Mouse (Mus musculus) hindbrain, embryonic 14.5 days (tissue): Measurements from ENCODE around the gene Hras. TPM values are rescaled to one million over a fixed set of nuclear protein-coding genes. Genes with fewer than 3 reads are reported as not detected.

Experiments used
- ATAC-seq: fragments of 200-750 bp; cut with Nextera tagmentation; 2 replicates; pipeline ENCODE4 v1.8.0; 2017; ENCODE audit warnings: moderate number of reproducible peaks, mild to moderate bottlenecking, moderate TSS enrichment, moderate library complexity; ENCODE audit not compliant: low FRiP score
- DNase-seq: peaks from one replicate; pipeline ENCODE4 v3.0.0-alpha.2; 2015; ENCODE audit warnings: low spot score
- H3K27ac ChIP-seq: fragments of 300-500 bp; sonication (generic); 2 replicates; pipeline ENCODE4 v1.5.1; 2014; ENCODE audit warnings: mild to moderate bottlenecking, moderate library complexity
- H3K27me3 ChIP-seq: fragments of 300-500 bp; sonication (generic); 2 replicates; pipeline ENCODE4 v1.6.1; 2014; ENCODE audit warnings: mild to moderate bottlenecking, low read length, mixed read lengths; ENCODE audit not compliant: control insufficient read depth, insufficient read depth
- H3K36me3 ChIP-seq: fragments of 300-500 bp; sonication (generic); replicated peaks from 2 replicates; pipeline ENCODE4 v1.6.1; 2014; ENCODE audit not compliant: control insufficient read depth, insufficient read depth
- H3K4me1 ChIP-seq: fragments of 300-500 bp; sonication (generic); replicated peaks from 2 replicates; pipeline ENCODE4 v1.6.1; 2014; ENCODE audit warnings: antibody characterized with exemption, low read length, mixed read lengths; ENCODE audit not compliant: control insufficient read depth, insufficient read depth
- H3K4me2 ChIP-seq: fragments of 300-500 bp; sonication (generic); replicated peaks from 2 replicates; pipeline ENCODE4 v1.6.1; 2014; ENCODE audit warnings: mild to moderate bottlenecking, moderate library complexity
- H3K4me3 ChIP-seq: fragments of 300-500 bp; sonication (generic); replicated peaks from 2 replicates; pipeline ENCODE4 v1.5.1; 2014; ENCODE audit warnings: mild to moderate bottlenecking, low read length
- H3K9ac ChIP-seq: fragments of 300-500 bp; sonication (generic); 2 replicates; pipeline ENCODE4 v1.6.1; 2014
- H3K9me3 ChIP-seq: fragments of 300-500 bp; sonication (generic); 2 replicates; pipeline ENCODE4 v1.6.1; 2016; ENCODE audit warnings: low read length; ENCODE audit not compliant: control insufficient read depth
- WGBS: fragments of 180-500 bp; shearing (Covaris S2); extraction: QIAGEN DNeasy Blood & Tissue Kit; methylation state at CpG from one replicate; pipeline ENCODE4 v1.1.7; 2014; 5-methylcytosine and 5-hydroxymethylcytosine counted together
- polyA plus RNA-seq: library from polyadenylated mRNA; unstranded; fragments of >200 nt; fragmentation: Nextera tagmentation; extraction: Ambion mirVana; gene quantifications from 2 replicates; pipeline ENCODE4 v1.2.1, GENCODE M21; 2014

Hras gene
- polyA plus RNA-seq, 1 experiment from 2014 or later = 168 TPM

GRCm38 (mm10) chr7:141206182-141206937 lies 12.6 kb upstream of the Hras start:
- ATAC-seq = no peak

GRCm38 (mm10) chr7:141205504-141205903 lies 11.7 kb upstream of the Hras start:
- Histone ChIP-seq H3K4me2 (no peak overlapping the region), H3K4me1 (no peaks in the 10 kb centered on the region), H3K4me3 (no peak overlapping the region), H3K27me3 (no peaks in the 10 kb centered on the region), H3K9ac (no peak overlapping the region), H3K27ac (no peak overlapping the region), H3K9me3 (no peaks in the 10 kb centered on the region), H3K36me3 (no peaks in the 10 kb centered on the region)
- no peak for ATAC-seq
- 94% methylated on average over 5 of the region's 5 CpGs for WGBS
- DNase-seq = no peak

More at GRCm38 (mm10) chr7:141206182-141206937, 12.6 kb upstream of the Hras start:
- no peak for DNase-seq
- Histone ChIP-seq H3K4me1 (no peaks in the 10 kb centered on the region), H3K36me3 (no peaks in the 10 kb centered on the region), H3K27me3 (no peaks in the 10 kb centered on the region), H3K4me3 (no peak overlapping the region), H3K27ac (no peak overlapping the region), H3K9me3 (no peaks in the 10 kb centered on the region), H3K4me2 (no peak overlapping the region), H3K9ac (no peak overlapping the region)
- WGBS = 94% methylated on average over 18 of the region's 18 CpGs

GRCm38 (mm10) chr7:141204546-141204945 lies 10.7 kb upstream of the Hras start:
- no peaks in the 10 kb centered on the region for H3K4me1 ChIP-seq
- DNase-seq = no peak
- no peak overlapping the region for H3K27ac ChIP-seq
- no peaks in the 10 kb centered on the region for H3K9me3 ChIP-seq
- no peak overlapping the region for H3K9ac ChIP-seq
- H3K27me3 ChIP-seq = no peaks in the 10 kb centered on the region
- no peak for ATAC-seq
- H3K4me3 ChIP-seq = no peak overlapping the region
- no peak overlapping the region for H3K4me2 ChIP-seq
- WGBS = 86% methylated on average over 3 of the region's 3 CpGs
- H3K36me3 ChIP-seq = peaks cover 3% of the 10 kb centered on the region; the same call in 1 of the 2 replicates

- Histone ChIP-seq H3K36me3 (peaks cover 3% of the 10 kb centered on the region; the same call in 1 of the 2 replicates), H3K9ac (no peak overlapping the region), H3K27me3 (no peaks in the 10 kb centered on the region), H3K9me3 (no peaks in the 10 kb centered on the region), H3K4me3 (no peak overlapping the region), H3K4me1 (peaks cover 11% of the 10 kb centered on the region; the same call in 1 of the 2 replicates), H3K27ac (no peak overlapping the region), H3K4me2 (no peak overlapping the region)
- DNase-seq (no peak), ATAC-seq (no peak)
- 99% methylated on average over 4 of the region's 4 CpGs for WGBS
These were observed 4.3 kb upstream of the Hras start for GRCm38 (mm10) chr7:141198121-141198520.

GRCm38 (mm10) chr7:141196619-141197282 lies 2.9 kb upstream of the Hras start:
- DNase-seq (no peak), ATAC-seq (no peak)
- 92% methylated on average over 8 of the region's 8 CpGs for WGBS
- H3K4me1 ChIP-seq = peaks cover 21% of the 10 kb centered on the region
- no peak overlapping the region for H3K9ac ChIP-seq
- H3K27me3 ChIP-seq = no peaks in the 10 kb centered on the region
- no peak overlapping the region for H3K27ac ChIP-seq
- H3K4me2 ChIP-seq = no peak overlapping the region
- peaks cover 9% of the 10 kb centered on the region for H3K36me3 ChIP-seq
- no peak overlapping the region for H3K4me3 ChIP-seq
- H3K9me3 ChIP-seq = no peaks in the 10 kb centered on the region

- H3K4me2 ChIP-seq = no peak overlapping the region
- 95% methylated on average over 2 of the region's 2 CpGs for WGBS
- no peak overlapping the region for H3K4me3 ChIP-seq
- H3K36me3 ChIP-seq = peaks cover 19% of the 10 kb centered on the region
- DNase-seq (no peak), ATAC-seq (no peak)
- H3K27me3 ChIP-seq = no peaks in the 10 kb centered on the region
- H3K9ac ChIP-seq = no peak overlapping the region
- H3K4me1 ChIP-seq = peaks cover 21% of the 10 kb centered on the region
- H3K27ac ChIP-seq = no peak overlapping the region
- H3K9me3 ChIP-seq = no peaks in the 10 kb centered on the region
These were observed 1.9 kb upstream of the Hras start for GRCm38 (mm10) chr7:141195754-141196153.

GRCm38 (mm10) chr7:141194830-141195229 lies 1.0 kb upstream of the Hras start:
- H3K4me1 ChIP-seq = peaks cover 21% of the 10 kb centered on the region
- H3K36me3 ChIP-seq = peaks cover 28% of the 10 kb centered on the region
- peak overlapping the region; percentile 48 for H3K9ac ChIP-seq
- peak overlapping the region; percentile 97 for H3K4me2 ChIP-seq
- WGBS = under 1% methylated on average over 28 of the region's 28 CpGs
- no peaks in the 10 kb centered on the region for H3K9me3 ChIP-seq
- DNase-seq (peak; percentile 89), ATAC-seq (peak; percentile 39)
- H3K27me3 ChIP-seq = no peaks in the 10 kb centered on the region
- peak overlapping the region; percentile 80; the same call in 1 of the 2 replicates for H3K27ac ChIP-seq
- peak overlapping the region; percentile 97 for H3K4me3 ChIP-seq

GRCm38 (mm10) chr7:141194409-141194808 lies 604 bp upstream of the Hras start:
- H3K27ac ChIP-seq = peak overlapping the region; percentile 80
- WGBS = 0% methylated on average over 23 of the region's 23 CpGs
- peaks cover 21% of the 10 kb centered on the region for H3K4me1 ChIP-seq
- ATAC-seq (no peak), DNase-seq (peak; percentile 25)
- H3K9ac ChIP-seq = peak overlapping the region; percentile 48
- H3K27me3 ChIP-seq = no peaks in the 10 kb centered on the region
- H3K4me2 ChIP-seq = peak overlapping the region; percentile 97
- peak overlapping the region; percentile 97 for H3K4me3 ChIP-seq
- no peaks in the 10 kb centered on the region for H3K9me3 ChIP-seq
- H3K36me3 ChIP-seq = peaks cover 30% of the 10 kb centered on the region

- 0% methylated on average over 33 of the region's 43 CpGs for WGBS
- no peaks in the 10 kb centered on the region for H3K27me3 ChIP-seq
- H3K4me2 ChIP-seq = peak overlapping the region; percentile 96
- H3K9ac ChIP-seq = peak overlapping the region; percentile 97
- DNase-seq = peak; percentile 24
- peak overlapping the region; percentile 82 for H3K27ac ChIP-seq
- peak overlapping the region; percentile 97 for H3K4me3 ChIP-seq
- no peak for ATAC-seq
- H3K9me3 ChIP-seq = no peaks in the 10 kb centered on the region
- peaks cover 36% of the 10 kb centered on the region for H3K36me3 ChIP-seq
- H3K4me1 ChIP-seq = peaks cover 21% of the 10 kb centered on the region
These were observed 403 bp downstream of the Hras start for GRCm38 (mm10) chr7:141193348-141193856.
